Mouse (Mus musculus) CH12.LX (cell line): ENCODE data around the gene Cog1.

Experiments
- CTCF ChIP-seq, 2 experiments: IDR thresholded peaks in 1 of 2; conservative IDR thresholded peaks in 1 of 2; 2 replicates each; pipeline ENCODE4 v1.5.1; 2011 to 2012; ENCODE audit warnings: low read depth in 2 of 2, low read length in 2 of 2, improper control_type of control experiment in 1 of 2, inconsistent platforms in 1 of 2, mild to moderate bottlenecking in 1 of 2, moderate library complexity in 1 of 2
- ELF1 ChIP-seq: IDR thresholded peaks from 2 replicates; pipeline ENCODE4 v1.6.1; 2014; ENCODE audit warnings: low read depth, mild to moderate bottlenecking, inconsistent platforms, low read length, improper control_type of control experiment
- KAT2A ChIP-seq: IDR thresholded peaks from 2 replicates; pipeline ENCODE4 v1.6.1; 2012; ENCODE audit warnings: low read length, improper control_type of control experiment, inconsistent platforms; ENCODE audit not compliant: insufficient replicate concordance
- MAFK ChIP-seq: IDR thresholded peaks from 2 replicates; pipeline ENCODE4 v1.6.1; 2011; ENCODE audit warnings: low read length, improper control_type of control experiment; ENCODE audit not compliant: insufficient replicate concordance
- MYC ChIP-seq: IDR thresholded peaks from 2 replicates; pipeline ENCODE4 v1.6.1; 2011; ENCODE audit warnings: low read depth, mild to moderate bottlenecking, improper control_type of control experiment, low read length
- POLR2A ChIP-seq: IDR thresholded peaks from 2 replicates; pipeline ENCODE4 v1.6.1; 2011; ENCODE audit warnings: low read depth, mild to moderate bottlenecking, improper control_type of control experiment, low read length
- RAD21 ChIP-seq: IDR thresholded peaks from 2 replicates; pipeline ENCODE4 v1.6.1; 2011; ENCODE audit warnings: low read depth, mild to moderate bottlenecking, low read length, improper control_type of control experiment, moderate library complexity
- TCF12 ChIP-seq: IDR thresholded peaks from 2 replicates; pipeline ENCODE4 v1.6.1; 2014; ENCODE audit warnings: low read depth, mild to moderate bottlenecking, inconsistent platforms, low read length, improper control_type of control experiment
- ZC3H11A ChIP-seq: IDR thresholded peaks from 2 replicates; pipeline ENCODE4 v1.6.1; 2012; ENCODE audit warnings: low read depth, mild to moderate bottlenecking, inconsistent platforms, low read length, improper control_type of control experiment

DNA sequence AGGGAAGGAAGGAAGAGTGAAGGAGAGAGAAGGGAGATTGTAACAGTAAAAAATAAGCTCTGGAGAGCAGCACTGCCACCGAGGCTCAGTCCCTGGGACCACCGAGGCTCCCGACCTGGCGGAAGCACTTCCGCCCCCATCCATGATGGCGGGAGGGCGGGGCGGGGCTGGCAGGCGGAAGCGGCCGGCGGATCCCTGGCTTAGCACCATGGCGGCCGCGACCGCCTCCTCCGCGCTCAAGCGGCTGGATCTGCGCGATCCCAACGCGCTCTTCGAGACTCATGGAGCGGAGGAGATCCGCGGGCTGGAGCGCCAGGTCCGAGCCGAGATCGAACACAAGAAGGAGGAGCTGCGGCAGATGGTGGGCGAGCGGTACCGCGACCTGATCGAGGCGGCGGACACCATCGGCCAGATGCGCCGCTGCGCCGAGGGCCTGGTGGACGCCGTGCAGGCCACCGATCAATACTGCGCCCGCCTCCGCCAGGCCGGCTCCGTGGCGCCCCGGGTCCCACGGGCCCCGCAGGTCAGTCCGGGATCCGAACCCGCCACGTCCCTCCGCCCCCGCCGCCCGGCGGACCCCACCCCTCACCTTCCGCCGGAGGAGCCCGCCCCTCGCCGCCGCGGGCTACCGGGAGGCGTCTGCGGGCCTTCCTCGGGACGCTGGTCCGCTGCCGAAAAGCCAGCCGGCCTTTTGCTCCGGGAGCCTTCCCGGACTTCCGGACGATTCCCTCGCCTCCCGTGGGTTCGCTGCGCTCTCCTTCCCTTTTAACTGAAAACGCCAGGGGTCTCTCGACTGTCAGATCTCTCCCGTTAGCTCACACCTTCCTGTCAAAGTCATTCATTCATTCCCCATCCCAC is 613 bp downstream of the Cog1 start, which contains the start of gene Slc39a11:
- TF ChIP-seq CTCF (conservative IDR thresholded peaks at IDR 0.05 in 1 of 2, IDR thresholded peaks at IDR 0.05 in 1 of 2; ENCODE audit: low read depth in 2 of 2, low read length in 2 of 2) (no peak), ELF1 (peak; percentile 96), RAD21 (no peak), MAFK (no peak), MYC (no peak), ZC3H11A (no peak), KAT2A (peak; percentile 44; the same call in 1 of the 2 replicates), POLR2A (peak; percentile 86), TCF12 (peak; percentile 72)
